Mouse (Mus musculus) kidney, adult 2 months (tissue): Measurements from ENCODE around the gene Vwce.

Source experiments
- CTCF ChIP-seq: fragments of 200-500 bp; conservative IDR thresholded peaks from 2 replicates; pipeline ENCODE4 v1.5.1; 2011; ENCODE audit warnings: low read depth, mild to moderate bottlenecking, control low read depth, low read length, moderate library complexity, mixed read lengths; ENCODE audit not compliant: insufficient read depth, insufficient read length
- POLR2A ChIP-seq: fragments of 200-500 bp; IDR thresholded peaks from one replicate; pipeline ENCODE4 v1.6.1; 2011; ENCODE audit warnings: low read depth, low read length, control low read depth

DNA sequence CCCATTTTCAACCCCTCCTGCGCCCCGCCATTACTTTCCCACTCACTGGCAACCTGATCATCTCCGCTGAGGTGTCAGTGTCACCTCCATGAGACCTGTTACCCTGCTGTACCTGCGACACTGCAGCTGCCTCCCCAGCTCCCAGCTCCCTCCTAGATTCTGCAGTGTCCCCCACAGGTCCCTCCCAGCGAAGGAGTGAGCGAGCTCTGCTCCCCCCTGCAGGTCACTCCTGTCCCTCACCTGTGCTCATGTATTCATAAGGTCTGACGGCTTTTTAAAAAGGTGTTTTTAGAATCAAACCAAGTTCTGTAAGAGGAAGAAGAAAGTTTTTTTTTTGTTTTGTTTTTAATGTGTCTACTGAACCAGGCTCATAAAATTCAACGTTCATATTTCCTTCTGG is 68.1 kb downstream of the Vwce start:
- TF ChIP-seq CTCF (no peak), POLR2A (no peak)
